Mouse (Mus musculus) olfactory bulb, adult 2 months (tissue): Measurements from ENCODE around the gene Pla2g16. TPM values are rescaled to one million over a fixed set of nuclear protein-coding genes. Genes with fewer than 3 reads are reported as not detected.

ENCODE experiments used
- H3K27ac ChIP-seq: fragments of 200-500 bp; 2 replicates; pipeline ENCODE4 v1.5.1; 2012; ENCODE audit warnings: low read depth, low read length; ENCODE audit not compliant: insufficient read depth
- H3K4me1 ChIP-seq: fragments of 200-500 bp; 2 replicates; pipeline ENCODE4 v1.6.1; 2012; ENCODE audit warnings: low read length; ENCODE audit not compliant: control insufficient read depth, insufficient read depth
- H3K4me3 ChIP-seq: fragments of 200-500 bp; 2 replicates; pipeline ENCODE4 v1.5.1; 2012; ENCODE audit warnings: mild to moderate bottlenecking, low read depth, low read length, moderate library complexity; ENCODE audit not compliant: insufficient read depth
- CTCF ChIP-seq: fragments of 200-500 bp; IDR thresholded peaks from 2 replicates; pipeline ENCODE4 v1.5.1; 2012; ENCODE audit warnings: low read depth, mild to moderate bottlenecking, low read length, moderate library complexity; ENCODE audit not compliant: insufficient read depth
- POLR2A ChIP-seq: fragments of 200-500 bp; IDR thresholded peaks from 2 replicates; pipeline ENCODE4 v1.6.1; 2012; ENCODE audit warnings: mild to moderate bottlenecking, low read depth, low read length, moderate library complexity; ENCODE audit not compliant: insufficient read depth
- WGBS: fragments of 180-500 bp; shearing (Covaris S2); methylation state at CpG from one replicate; pipeline ENCODE4 v1.1.7; 2018; 5-methylcytosine and 5-hydroxymethylcytosine counted together
- polyA plus RNA-seq: library from polyadenylated mRNA; stranded (reverse); fragments of >200 nt; gene quantifications from 2 replicates; pipeline ENCODE4 v1.2.4, GENCODE M21; 2012; ENCODE audit warnings: low replicate concordance; ENCODE audit not compliant: missing spikeins, insufficient read depth, insufficient read length

Pla2g16 gene
- polyA plus RNA-seq, 1 experiment, result not detected

DNA sequence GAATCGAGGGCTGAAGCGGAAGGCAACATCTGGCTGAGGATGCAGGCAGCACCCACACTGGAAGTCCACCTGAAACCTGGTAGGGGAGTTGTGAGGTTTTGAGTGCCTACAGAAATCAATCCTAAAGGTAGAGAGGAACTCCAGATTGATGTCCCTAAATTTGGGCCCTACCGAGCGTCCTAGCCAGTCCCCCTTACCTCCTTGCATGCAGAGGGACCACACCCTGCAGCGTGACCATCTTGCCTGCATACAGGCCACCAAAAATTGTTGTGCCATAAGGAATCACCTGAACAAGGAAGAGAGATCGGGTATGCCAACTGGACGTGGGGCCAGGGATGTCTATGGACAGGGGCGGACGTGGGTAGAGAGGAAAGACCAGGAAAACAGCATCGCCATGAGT is 46.8 kb downstream of the Pla2g16 start:
- Histone ChIP-seq H3K27ac (no peak overlapping the region), H3K4me3 (no peak overlapping the region), H3K4me1 (peaks cover 26% of the 10 kb centered on the region)
- 97% methylated on average over 10 of the region's 10 CpGs for WGBS
- TF ChIP-seq POLR2A, result no peak
- TF ChIP-seq CTCF, result no peak

DNA sequence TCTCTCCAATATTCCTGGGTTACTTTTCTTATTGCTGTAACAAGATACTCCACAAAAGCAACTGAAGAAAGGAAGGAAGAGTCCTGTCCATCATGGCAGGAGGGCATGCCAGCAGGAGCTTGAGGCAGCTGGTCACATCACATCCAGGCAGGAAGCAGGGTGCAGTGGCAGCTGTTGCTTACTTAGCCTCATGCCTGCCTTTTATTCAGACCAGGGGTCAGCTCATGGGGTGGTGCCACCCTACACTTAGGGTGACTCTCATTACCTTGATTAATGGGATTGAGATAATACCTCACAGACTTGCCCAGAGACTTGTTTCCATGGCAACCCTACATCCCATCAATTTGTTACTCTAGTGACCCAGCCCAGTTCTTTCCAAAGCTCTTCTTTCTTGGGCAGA is 47.8 kb downstream of the Pla2g16 start:
- TF ChIP-seq CTCF, result no peak
- no peak overlapping the region for H3K27ac ChIP-seq
- H3K4me3 ChIP-seq, result no peak overlapping the region
- peaks cover 26% of the 10 kb centered on the region for H3K4me1 ChIP-seq

DNA sequence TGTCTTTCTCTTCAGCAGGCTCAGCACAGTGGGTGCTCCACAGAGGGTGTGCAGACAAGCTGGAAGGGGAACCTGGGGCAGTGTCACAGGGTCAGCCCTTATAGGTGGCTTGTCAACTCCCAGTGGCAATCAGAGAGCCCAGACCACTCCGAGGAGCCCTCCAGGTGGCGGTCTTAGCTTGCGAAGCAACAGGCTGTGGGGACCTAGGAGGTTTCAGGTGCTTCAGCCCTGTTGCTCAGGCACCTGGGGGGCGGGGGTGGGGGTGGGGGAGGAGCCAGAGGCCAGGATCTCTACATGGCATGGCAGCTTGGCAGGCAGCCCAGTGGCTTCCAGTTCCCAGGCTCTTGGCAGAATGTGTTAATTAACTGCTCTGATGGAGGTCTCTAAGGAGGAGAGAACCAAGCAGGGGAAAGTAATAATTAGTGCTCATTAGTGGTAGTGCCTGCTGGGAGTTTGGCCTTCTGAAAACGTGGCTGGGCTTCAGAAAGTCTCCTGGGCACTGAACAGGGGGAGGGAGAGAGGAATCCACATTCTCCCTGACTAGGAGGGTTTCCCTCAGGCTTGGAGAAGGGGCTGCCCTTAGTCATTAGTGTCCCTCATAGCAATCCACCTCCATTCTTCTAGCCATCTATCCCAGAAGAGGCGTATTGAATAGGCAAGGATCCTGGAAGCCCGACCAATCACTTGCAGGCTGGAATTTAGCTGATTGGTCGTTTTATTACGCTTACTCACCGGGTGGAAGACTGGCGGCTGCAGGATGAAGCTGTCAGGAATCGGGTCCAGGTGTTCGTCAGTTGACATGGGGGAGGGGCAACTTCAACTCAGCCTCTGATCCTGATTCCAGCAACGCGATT is 48.9 kb downstream of the Pla2g16 start:
- Histone ChIP-seq H3K27ac (peak overlapping the region; percentile 34; the same call in 1 of the 2 replicates), H3K4me3 (peak overlapping the region; percentile 3), H3K4me1 (peaks cover 23% of the 10 kb centered on the region)
- 3% methylated on average over 15 of the region's 15 CpGs for WGBS
- no peak for TF ChIP-seq POLR2A
- no peak for TF ChIP-seq CTCF

DNA sequence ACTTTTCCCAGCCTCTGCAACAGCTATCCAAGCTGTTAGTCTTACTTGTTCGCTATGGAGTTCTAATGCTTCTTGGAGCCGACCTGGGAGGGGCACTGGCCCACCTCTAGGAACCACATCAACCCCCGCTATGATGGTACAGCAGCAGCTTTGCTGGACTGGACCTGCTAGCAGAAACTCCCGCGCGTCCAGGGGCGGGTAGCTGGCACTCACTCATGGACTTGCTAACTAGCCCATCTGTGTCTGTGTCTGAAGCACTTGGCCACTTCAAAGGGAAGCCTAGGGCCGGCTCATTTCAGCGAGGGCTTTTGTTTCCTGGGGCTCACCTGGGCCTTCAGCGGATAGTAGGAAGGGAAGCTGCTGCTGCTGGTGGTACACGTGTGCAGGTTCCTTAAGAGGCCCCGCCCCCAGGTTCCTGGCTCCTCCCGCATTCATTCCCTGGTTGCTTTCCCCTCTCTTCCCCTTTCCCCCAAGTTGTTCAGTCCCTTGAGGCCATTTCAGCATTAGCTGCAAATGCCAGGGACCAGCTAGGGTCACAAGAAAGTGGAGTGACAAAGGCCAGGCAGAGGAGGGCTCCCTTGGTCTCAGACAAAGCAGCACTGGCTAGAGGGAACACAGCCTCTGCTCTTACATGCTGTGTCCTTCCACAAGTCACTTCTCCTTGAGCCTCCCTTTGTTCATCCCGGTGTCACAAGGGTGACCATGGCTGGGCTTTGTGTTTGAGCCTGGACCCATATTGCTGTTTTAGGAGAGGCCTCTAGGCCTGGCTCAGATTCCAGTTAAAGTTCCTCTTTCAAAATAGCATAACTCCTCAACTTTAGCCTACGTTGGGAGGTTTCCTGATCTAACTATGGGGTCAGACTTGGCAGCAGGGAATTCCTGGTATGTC is 49.8 kb downstream of the Pla2g16 start, which contains the start of gene Lgals12:
TSS of gene Lgals12 (minus strand) at position 393 of the 889 bp plus-strand sequence.
- H3K4me3 ChIP-seq, result peak within 1 kb of the TSS; percentile 3
- H3K4me1 ChIP-seq, result peaks cover 25% of the 10 kb centered on the region
- H3K27ac ChIP-seq, result peak within 1 kb of the TSS; percentile 34; the same call in 1 of the 2 replicates
- 12% methylated on average over 15 of the region's 15 CpGs for WGBS
- TF ChIP-seq CTCF (no peak), POLR2A (no peak)

DNA sequence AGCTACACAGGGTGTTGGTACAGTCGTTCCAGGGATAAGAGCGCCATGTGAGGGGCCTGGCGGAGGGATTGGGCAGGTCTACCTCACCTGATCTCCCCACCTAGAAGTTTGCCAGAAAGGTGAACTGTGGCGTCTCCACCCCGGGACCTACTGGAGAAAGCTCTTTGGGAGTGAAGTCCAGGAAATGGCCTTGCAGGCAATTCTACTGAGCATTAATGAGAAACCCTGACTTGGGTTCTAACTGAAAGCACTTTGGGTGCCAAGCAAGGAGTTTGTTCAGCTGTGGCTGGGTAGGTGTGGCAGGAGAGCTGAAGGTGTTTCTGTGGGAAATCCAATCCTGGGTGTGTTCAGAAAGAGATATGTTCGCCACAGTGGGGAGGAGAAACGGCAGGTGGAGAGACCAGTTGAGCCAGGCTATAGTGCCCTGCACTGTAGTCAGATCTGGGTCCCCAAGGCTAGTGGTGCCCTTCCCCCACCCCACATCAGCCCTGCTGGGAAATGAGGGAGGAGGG is 50.5 kb downstream of the Pla2g16 start:
- Histone ChIP-seq H3K4me3 (no peak overlapping the region), H3K27ac (no peak overlapping the region), H3K4me1 (peaks cover 32% of the 10 kb centered on the region)
- TF ChIP-seq CTCF, result no peak
- no peak for TF ChIP-seq POLR2A
- 83% methylated on average over 7 of the region's 7 CpGs for WGBS

DNA sequence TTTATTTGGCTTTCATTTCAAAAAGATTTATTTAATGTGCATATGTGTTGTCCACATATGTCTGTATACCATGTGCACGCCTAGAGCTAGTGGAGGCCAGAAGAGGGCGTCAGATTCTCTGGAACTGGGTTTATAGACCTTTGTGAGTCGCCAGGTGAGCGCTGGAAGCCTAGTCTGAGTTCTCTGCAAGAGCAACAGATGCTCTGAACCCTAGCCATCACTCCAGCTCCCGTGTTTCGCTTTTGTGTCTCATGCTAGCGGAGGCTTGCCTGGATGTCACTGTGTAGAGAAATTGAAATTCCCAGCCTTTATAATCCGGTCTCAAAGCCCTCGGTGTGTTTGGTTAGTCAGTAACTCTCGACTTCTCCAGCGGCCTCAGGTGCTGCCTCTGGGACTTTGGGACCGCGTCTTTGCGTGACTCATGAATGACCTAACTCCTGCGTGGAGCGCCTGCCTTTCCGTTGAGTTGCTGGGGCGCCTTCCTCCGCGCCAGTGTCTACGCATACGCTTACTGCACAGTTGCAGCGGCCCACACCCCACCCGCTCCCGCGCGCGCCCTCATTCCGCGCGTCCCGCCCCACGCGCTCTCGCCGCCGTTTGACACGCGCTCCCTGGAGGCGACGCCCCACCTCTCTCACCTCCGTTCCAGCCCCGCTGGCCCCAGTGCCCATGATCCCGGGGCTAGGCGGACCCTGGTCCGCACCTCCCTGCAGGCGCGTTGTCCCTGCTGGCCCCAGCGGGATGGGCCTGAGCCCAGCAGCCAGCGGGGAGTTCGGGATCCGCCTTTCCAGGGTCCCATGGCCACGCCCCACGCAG is 54.9 kb downstream of the Pla2g16 start, which contains the start of gene Hrasls5:
TSS of gene Hrasls5 (plus strand) at position 600 of the 816 bp plus-strand sequence.
- TF ChIP-seq POLR2A (no peak), CTCF (no peak)
- Histone ChIP-seq H3K27ac (no peak within 1 kb of the TSS), H3K4me1 (peaks cover 14% of the 10 kb centered on the region), H3K4me3 (peak within 1 kb of the TSS; percentile 44)
- WGBS, result 6% methylated on average over 54 of the region's 54 CpGs

DNA sequence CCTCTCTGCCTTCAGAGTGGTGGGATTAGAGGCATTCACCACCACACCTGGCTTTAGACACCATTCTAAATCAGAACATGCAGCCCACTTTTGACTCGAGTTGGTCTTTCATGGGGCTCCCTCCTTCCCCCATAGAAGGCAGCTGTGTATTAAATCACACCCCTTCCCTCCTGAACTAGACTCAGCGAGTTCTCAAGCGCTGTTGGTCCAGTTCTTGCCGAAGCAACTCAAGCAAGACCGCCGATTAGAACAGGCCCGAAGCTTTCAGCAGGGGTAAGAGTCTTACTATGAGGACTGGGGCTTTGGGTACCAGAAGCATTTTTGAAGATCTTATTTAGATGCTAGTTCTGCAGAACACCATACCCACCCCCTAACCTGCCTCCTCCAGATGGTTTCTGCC is 55.9 kb downstream of the Pla2g16 start:
- Histone ChIP-seq H3K4me1 (peaks cover 9% of the 10 kb centered on the region), H3K4me3 (no peak overlapping the region), H3K27ac (no peak overlapping the region)
- 88% methylated on average over 7 of the region's 7 CpGs for WGBS
- no peak for TF ChIP-seq CTCF
- TF ChIP-seq POLR2A, result no peak

DNA sequence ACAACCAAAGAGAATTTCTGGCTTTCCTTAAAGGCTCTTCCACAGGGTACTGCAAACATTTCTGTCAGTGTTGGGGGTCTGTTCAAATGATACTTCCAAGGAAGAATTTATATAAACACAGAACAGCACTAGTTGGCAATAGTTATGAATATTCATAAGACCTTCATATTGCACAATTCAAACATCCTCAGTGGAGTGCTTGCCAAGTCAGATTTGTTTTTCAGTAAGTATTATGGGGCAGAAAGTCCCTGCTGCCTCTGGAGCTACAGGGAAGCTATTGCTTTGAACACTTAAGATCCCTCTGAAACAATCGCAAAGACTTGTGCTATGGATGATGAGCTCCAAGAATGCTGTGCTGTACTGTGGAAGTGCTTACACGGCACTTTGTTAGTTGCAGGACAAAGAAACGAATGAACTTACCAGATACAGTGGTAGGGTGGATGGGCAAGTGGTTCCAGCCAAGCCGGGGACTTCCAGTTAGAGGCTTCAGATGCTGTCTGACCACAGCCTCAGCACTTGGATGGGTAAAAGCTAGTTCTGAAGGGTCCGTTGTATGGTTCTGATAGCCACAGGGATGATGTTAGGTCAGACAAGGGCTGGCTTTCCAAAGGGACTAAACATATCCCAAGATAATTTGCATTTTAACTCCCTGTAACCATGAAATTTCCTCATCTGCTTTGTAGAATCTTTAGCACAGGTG is 59.1 kb downstream of the Pla2g16 start:
- no peak for TF ChIP-seq CTCF
- TF ChIP-seq POLR2A, result no peak
- H3K4me3 ChIP-seq, result no peak overlapping the region
- no peak overlapping the region for H3K27ac ChIP-seq
- WGBS, result 79% methylated on average over 5 of the region's 5 CpGs
- H3K4me1 ChIP-seq, result peaks cover 9% of the 10 kb centered on the region
